Mouse (Mus musculus) liver, embryonic 14.5 days (tissue): ENCODE measurements around the gene Gclc. TPM values are rescaled to one million over a fixed set of nuclear protein-coding genes. Genes with fewer than 3 reads are reported as not detected.
"Not testable (repeated sequence)": the region's sequence is repeated elsewhere in the genome, so short reads cannot be mapped to it uniquely, and the experiment has no call there.

ENCODE experiments used
- ATAC-seq: fragments of 200-750 bp; cut with Nextera tagmentation; 2 replicates; pipeline ENCODE4 v1.8.0; 2017; ENCODE audit warnings: moderate number of reproducible peaks, mild to moderate bottlenecking, moderate library complexity; ENCODE audit not compliant: insufficient read depth
- DNase-seq, 3 experiments: peaks; one replicate each; pipeline ENCODE4 v3.0.0-alpha.2; 2012 to 2013; ENCODE audit warnings: low read depth in 3 of 3, low spot score in 3 of 3
- H3K27ac ChIP-seq: fragments of 300-500 bp; sonication (generic); 2 replicates; pipeline ENCODE4 v1.5.1; 2014; ENCODE audit warnings: moderate library complexity, mild to moderate bottlenecking, control low read depth, inconsistent platforms
- H3K27me3 ChIP-seq: fragments of 300-500 bp; sonication (generic); 2 replicates; pipeline ENCODE4 v1.6.1; 2014; ENCODE audit warnings: mild to moderate bottlenecking, low read length, moderate library complexity; ENCODE audit not compliant: control insufficient read depth, insufficient read depth
- H3K36me3 ChIP-seq: fragments of 300-500 bp; sonication (generic); replicated peaks from 2 replicates; pipeline ENCODE4 v1.6.1; 2014; ENCODE audit warnings: low read depth; ENCODE audit not compliant: control insufficient read depth, insufficient read depth
- H3K4me1 ChIP-seq, 2 experiments: fragments of 200-500 bp in 1 of 2; fragments of 300-500 bp in 1 of 2; sonication (generic) in 1 of 2; replicated peaks; 2 replicates each; pipeline ENCODE4 v1.6.1; 2012 to 2014; ENCODE audit warnings: antibody characterized with exemption in 1 of 2, inconsistent platforms in 1 of 2, low read length in 1 of 2; ENCODE audit not compliant: control insufficient read depth in 2 of 2, insufficient read depth in 2 of 2
- H3K4me2 ChIP-seq: fragments of 300-500 bp; sonication (generic); 2 replicates; pipeline ENCODE4 v1.6.1; 2014; ENCODE audit warnings: low read depth, mild to moderate bottlenecking, control low read depth, moderate library complexity
- H3K4me3 ChIP-seq, 2 experiments: fragments of 200-500 bp in 1 of 2; fragments of 300-500 bp in 1 of 2; sonication (generic) in 1 of 2; 2 replicates each; pipeline ENCODE4 v1.5.1; 2012 to 2014; ENCODE audit warnings: low read depth in 2 of 2, low read length in 2 of 2, mild to moderate bottlenecking in 2 of 2, control low read depth in 1 of 2, inconsistent platforms in 1 of 2, moderate library complexity in 1 of 2; ENCODE audit not compliant: insufficient read depth in 1 of 2
- H3K9ac ChIP-seq: fragments of 300-500 bp; sonication (generic); replicated peaks from 2 replicates; pipeline ENCODE4 v1.6.1; 2014; ENCODE audit warnings: mild to moderate bottlenecking, control low read depth, moderate library complexity
- H3K9me3 ChIP-seq: fragments of 300-500 bp; sonication (generic); 2 replicates; pipeline ENCODE4 v1.6.1; 2016; ENCODE audit warnings: low read length, mixed read lengths; ENCODE audit not compliant: control insufficient read depth
- CTCF ChIP-seq: IDR thresholded peaks from 2 replicates; pipeline ENCODE4 v1.5.1; 2016; ENCODE audit warnings: antibody characterized with exemption, low read depth, control low read depth
- EP300 ChIP-seq: IDR thresholded peaks from 2 replicates; pipeline ENCODE4 v1.6.1; 2016; ENCODE audit warnings: antibody characterized with exemption, low read depth
- WGBS: fragments of 180-500 bp; shearing (Covaris S2); extraction: QIAGEN DNeasy Blood & Tissue Kit; methylation state at CpG from one replicate; pipeline ENCODE4 v1.1.7; 2014; ENCODE audit not compliant: insufficient replicate concordance; 5-methylcytosine and 5-hydroxymethylcytosine counted together
- polyA plus RNA-seq, 2 experiments: library from polyadenylated mRNA; depleted of rRNA in 1 of 2; stranded (reverse) in 1 of 2; unstranded in 1 of 2; fragments of >200 nt; fragmentation: Nextera tagmentation in 1 of 2; extraction: Ambion mirVana in 1 of 2; gene quantifications; 2 replicates each; pipeline versions ENCODE4 v1.2.1 to v1.2.3; 2012 to 2014

Gclc gene
- polyA plus RNA-seq, 2 experiments, result 26.6 to 30.9 TPM

DNA sequence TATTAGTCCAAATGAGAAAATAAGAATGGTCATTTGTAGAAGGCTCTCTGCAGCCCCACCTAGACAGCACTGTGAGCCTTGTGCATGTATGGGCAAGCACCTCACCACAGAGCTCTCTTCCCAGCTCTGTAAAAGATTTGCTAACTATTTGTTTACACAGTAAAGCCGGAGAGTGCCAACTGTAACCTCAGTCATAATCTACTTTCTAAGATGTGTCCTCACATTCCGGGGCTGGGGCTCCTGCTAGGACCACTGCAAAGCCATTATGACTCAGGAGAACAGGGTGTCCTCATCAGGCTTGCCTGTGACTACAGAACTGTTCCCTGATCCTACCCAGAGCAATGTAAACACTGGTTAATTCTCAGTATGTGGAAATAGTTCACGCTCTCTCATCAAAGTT lies 9.5 kb upstream of the Gclc start:
- peaks cover 4 to 7% of the 10 kb centered on the region in 2 experiments; a peak in 3 of 4 replicates for H3K4me1 ChIP-seq
- ATAC-seq, result 0 out of 2 replicates have a peak, but pooled peaks have one; percentile 33
- DNase-seq, result no peak
- H3K9ac ChIP-seq, result no peak overlapping the region
- H3K9me3 ChIP-seq, result no peaks in the 10 kb centered on the region
- no peak for TF ChIP-seq CTCF
- no peak for TF ChIP-seq EP300
- H3K36me3 ChIP-seq, result no peaks in the 10 kb centered on the region
- no peak overlapping the region for H3K4me3 ChIP-seq
- WGBS, result 50% methylated on average over 3 of the region's 3 CpGs
- no peaks in the 10 kb centered on the region for H3K27me3 ChIP-seq
- H3K4me2 ChIP-seq, result no peak overlapping the region
- no peak overlapping the region for H3K27ac ChIP-seq

DNA sequence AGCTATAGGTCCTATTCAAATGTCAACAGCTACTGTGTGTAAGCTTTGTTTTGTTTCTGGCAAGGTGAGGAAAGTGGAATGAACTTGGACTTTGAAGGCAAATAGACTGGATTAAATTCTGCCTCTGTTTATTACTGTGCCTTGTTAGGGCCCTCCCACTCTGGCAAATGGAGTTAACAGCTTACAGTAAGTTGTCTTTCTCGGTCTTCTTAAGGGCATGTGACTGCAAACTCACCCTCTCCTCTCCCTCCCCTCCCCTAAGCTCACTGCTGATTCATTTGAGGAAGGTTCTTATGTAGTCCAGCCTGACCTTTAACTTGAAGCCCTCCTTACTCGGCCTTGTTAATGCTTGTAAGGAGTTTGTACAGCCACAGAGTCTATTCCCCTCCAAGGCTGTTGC lies 8.0 kb upstream of the Gclc start:
- Histone ChIP-seq H3K9me3 (no peaks in the 10 kb centered on the region), H3K9ac (no peak overlapping the region), H3K27ac (no peak overlapping the region), H3K4me2 (no peak overlapping the region), H3K27me3 (no peaks in the 10 kb centered on the region), H3K4me3 (no peak overlapping the region), H3K36me3 (no peaks in the 10 kb centered on the region), H3K4me1 (peaks cover 5 to 11% of the 10 kb centered on the region in 2 experiments)
- TF ChIP-seq CTCF (no peak), EP300 (no peak)
- ATAC-seq, result no peak
- 34% methylated on average over 2 of the region's 2 CpGs for WGBS
- no peak for DNase-seq

DNA sequence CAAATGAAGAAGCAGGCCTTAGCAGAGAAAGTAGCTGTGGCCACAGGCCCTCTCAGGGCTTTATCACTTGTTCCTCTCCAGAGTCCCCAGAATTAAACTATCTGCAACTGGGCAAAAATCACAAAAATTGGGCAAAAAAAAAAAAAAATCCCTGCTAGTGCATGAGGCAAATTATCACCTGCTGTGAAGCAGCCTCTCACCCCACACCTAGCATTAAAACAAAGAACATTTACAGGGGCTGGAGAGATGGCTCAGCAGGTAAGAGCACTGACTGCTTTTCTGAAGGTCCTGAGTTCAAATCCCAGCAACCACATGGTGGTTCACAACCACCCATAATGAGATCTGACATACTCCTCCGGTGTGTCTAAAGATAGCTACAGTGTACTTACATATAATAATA lies 6.0 kb upstream of the Gclc start:
- H3K27ac ChIP-seq, H3K36me3 ChIP-seq, H3K27me3 ChIP-seq, H3K4me3 ChIP-seq, DNase-seq, H3K9ac ChIP-seq, H3K9me3 ChIP-seq, H3K4me2 ChIP-seq, ATAC-seq: not testable (repeated sequence)
- peaks cover 7 to 16% of the 10 kb centered on the region in 2 experiments for H3K4me1 ChIP-seq
- 62% methylated on average over 1 of the region's 1 CpGs for WGBS

DNA sequence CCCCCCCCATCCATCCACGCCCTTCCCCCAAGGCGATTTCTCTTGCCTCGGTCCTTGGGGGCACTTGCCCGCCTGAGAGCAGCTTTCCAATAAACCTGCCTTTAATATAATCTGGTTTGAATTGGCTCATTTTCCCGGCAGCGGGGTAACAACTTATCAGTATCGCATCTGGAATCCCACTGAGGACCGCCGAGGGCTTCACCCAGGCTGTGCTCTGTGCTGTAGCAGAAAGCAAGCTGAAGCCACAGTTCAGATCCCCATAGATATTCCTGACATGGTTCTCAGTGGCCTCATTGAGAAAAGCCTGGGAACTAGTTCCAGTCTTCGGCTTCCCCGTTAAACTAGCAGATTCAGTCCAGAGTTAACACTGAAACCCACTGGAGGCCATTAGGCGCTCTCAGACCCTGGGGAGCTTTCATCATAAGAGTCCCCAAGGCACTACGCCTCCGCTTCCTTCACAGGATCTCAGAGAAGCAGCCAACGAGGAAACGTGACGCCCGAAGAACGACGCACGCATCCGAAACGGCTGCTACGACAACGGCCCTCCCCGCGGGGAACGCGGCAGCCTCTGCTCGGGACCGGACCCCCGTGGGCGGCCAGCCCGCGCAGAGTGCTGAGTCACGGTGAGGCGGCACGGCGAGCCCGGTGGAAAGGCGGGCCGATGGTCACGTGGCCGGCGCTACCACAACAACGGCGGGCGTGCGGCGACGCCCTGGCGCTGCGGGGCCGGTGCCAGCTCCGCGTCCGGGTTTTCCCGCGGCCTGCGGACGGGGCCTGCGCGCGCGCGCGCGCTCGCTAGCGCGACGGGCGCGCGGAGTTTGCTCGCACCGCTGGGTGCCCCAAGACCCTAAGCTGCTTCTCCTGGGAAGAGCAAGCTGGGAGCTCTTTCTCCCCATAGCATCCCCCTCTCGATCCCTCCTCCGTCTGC lies 3.9 kb upstream of the Gclc start:
- Histone ChIP-seq H3K9me3 (no peaks in the 10 kb centered on the region), H3K27ac (peak overlapping the region; percentile 92), H3K4me3 (peak overlapping the region; percentile 65 to 68), H3K27me3 (no peaks in the 10 kb centered on the region), H3K36me3 (no peaks in the 10 kb centered on the region), H3K9ac (peak overlapping the region; percentile 96), H3K4me1 (peaks cover 11 to 19% of the 10 kb centered on the region in 2 experiments), H3K4me2 (peak overlapping the region; percentile 98)
- WGBS, result under 1% methylated on average over 78 of the region's 79 CpGs
- TF ChIP-seq CTCF, result no peak
- TF ChIP-seq EP300, result peak; percentile 65
- peak; percentile 82 for ATAC-seq
- DNase-seq, result peak; percentile 78 to 81 (median 79)

DNA sequence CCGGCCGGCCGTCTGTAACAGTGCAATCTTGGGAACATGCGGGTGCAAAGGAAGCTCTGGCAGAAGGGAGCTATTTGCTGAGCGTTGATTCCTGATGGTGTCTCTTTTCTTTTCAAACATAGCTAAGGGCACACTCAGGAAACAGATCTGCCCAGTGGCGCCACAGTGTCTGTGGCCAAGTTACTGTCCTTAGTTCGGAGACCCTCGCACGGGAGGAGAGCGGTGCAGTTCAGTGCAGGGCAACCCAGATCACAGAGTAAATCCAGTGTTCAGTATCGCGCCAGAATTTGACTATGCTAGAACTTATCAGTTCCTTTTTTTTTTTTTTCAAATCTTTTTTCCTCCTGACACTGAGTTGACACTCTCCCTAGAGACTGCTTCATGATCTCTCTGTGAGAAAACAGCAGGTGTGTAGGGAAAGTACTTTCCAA lies 3.2 kb upstream of the Gclc start:
- peak overlapping the region; percentile 98 for H3K4me2 ChIP-seq
- no peaks in the 10 kb centered on the region for H3K9me3 ChIP-seq
- TF ChIP-seq EP300, result no peak
- no peak for TF ChIP-seq CTCF
- H3K9ac ChIP-seq, result peak overlapping the region; percentile 79
- no peaks in the 10 kb centered on the region for H3K27me3 ChIP-seq
- peak overlapping the region; percentile 65 to 68 for H3K4me3 ChIP-seq
- ATAC-seq, result no peak
- no peaks in the 10 kb centered on the region for H3K36me3 ChIP-seq
- WGBS, result under 1% methylated on average over 12 of the region's 12 CpGs
- H3K4me1 ChIP-seq, result peaks cover 11 to 19% of the 10 kb centered on the region in 2 experiments
- peak overlapping the region; percentile 92 for H3K27ac ChIP-seq
- no peak for DNase-seq
